8 mouse cellular contexts compared by ENCODE assay signal in the genomic region with DNA sequence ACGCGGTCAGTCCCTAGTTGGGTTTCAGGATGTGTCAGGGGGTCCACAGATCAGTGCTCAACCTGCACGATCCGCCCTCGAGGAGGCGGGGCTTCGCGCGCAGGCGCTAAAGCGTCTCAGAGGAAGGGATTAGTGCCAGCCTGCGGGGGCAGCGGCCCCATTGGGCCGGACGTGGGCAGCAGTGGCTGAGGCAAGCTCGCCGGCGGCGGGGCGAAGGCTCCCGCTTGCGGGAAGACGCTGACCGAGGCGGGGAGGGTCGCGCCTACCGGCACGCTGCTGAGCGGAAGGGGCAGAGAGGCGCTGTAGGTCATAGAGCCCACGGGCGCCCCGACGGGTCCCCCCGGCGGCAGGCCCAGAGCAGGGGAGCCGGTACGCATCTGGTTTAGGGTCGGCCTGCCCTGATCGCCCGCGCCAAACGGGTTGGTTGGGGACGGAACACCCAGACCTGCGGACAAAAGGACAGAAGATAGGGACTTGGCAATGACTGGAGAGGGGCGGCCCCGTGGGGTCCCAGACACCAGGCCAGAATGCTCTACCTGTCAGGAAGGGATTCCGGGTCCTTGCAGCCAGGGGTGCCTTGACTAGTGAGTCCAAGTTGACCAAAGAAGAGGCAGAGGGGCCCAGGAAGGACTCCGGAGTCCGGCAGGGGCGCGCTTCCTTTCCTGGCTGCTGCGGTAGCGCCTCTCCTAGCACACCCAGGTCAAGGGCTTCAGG. TPM values are rescaled to one million over a fixed set of nuclear protein-coding genes. Genes with fewer than 3 reads are reported as not detected.
DNase-seq lines count a peak whose midpoint lies in the region; ATAC-seq and TF ChIP-seq lines count a peak whose summit lies in the region.

No protein-coding gene starts in this region.

- no peak overlapping the region for H3K27ac ChIP-seq in ES-Bruce4 (ENCODE audit: insufficient read depth, low read length)
- no peak overlapping the region for H3K27ac ChIP-seq in hindbrain, embryonic 16.5 days (ENCODE audit: low read depth, low read length)
- H3K27ac ChIP-seq in liver, embryonic 13.5 days = no peak overlapping the region

- peak overlapping the region; percentile 74 for H3K4me2 ChIP-seq in hindbrain, embryonic 16.5 days (ENCODE audit: low read length)
- peak overlapping the region; percentile 62 for H3K4me2 ChIP-seq in liver, embryonic 13.5 days

- WGBS in hindbrain, embryonic 16.5 days = 5% methylated on average over 55 of the region's 55 CpGs
- WGBS in liver, embryonic 13.5 days (ENCODE audit: insufficient replicate concordance) = 5% methylated on average over 54 of the region's 55 CpGs

- H3K27me3 ChIP-seq in ES-Bruce4 (ENCODE audit: control insufficient read depth, insufficient read depth, low read length, poor library complexity, severe bottlenecking) = no peaks in the 10 kb centered on the region
- H3K27me3 ChIP-seq in hindbrain, embryonic 16.5 days (replicated peaks; ENCODE audit: control insufficient read depth, insufficient read depth, low read length) = peaks cover 3% of the 10 kb centered on the region
- H3K27me3 ChIP-seq in liver, embryonic 13.5 days = peaks cover 87% of the 10 kb centered on the region

- H3K4me1 ChIP-seq in ES-Bruce4 (ENCODE audit: control insufficient read depth, insufficient read depth, low read length) = no peaks in the 10 kb centered on the region
- peaks cover 3% of the 10 kb centered on the region; the same call in 1 of the 2 replicates for H3K4me1 ChIP-seq in hindbrain, embryonic 16.5 days (ENCODE audit: control insufficient read depth, insufficient read depth, low read depth, low read length)
- no peaks in the 10 kb centered on the region for H3K4me1 ChIP-seq in liver, embryonic 13.5 days (replicated peaks)

- peak overlapping the region; percentile 71 for H3K9ac ChIP-seq in ES-Bruce4 (ENCODE audit: low read depth, poor library complexity, severe bottlenecking)
- peak overlapping the region; percentile 63 for H3K9ac ChIP-seq in hindbrain, embryonic 16.5 days (ENCODE audit: low read depth, low read length)
- H3K9ac ChIP-seq in liver, embryonic 13.5 days = peak overlapping the region; percentile 45

- peak; percentile 36; the same call in 1 of the 2 replicates for ATAC-seq in frontal cortex, adult (ENCODE audit: low TSS enrichment)
- peak; percentile 63 for ATAC-seq in hindbrain, embryonic 16.5 days
- no peak for ATAC-seq in liver, embryonic 13.5 days (ENCODE audit: low read depth)

- no peak for TF ChIP-seq POLR2A in ES-Bruce4 (IDR thresholded peaks at IDR 0.05; ENCODE audit: insufficient read depth, low read length)

- TF ChIP-seq CTCF in ES-Bruce4 (IDR thresholded peaks at IDR 0.05; ENCODE audit: low read depth, low read length) = no peak

- no peaks in the 10 kb centered on the region for H3K9me3 ChIP-seq in ES-Bruce4 (replicated peaks; ENCODE audit: control insufficient read depth, insufficient read depth, low read length, poor library complexity, severe bottlenecking)
- H3K9me3 ChIP-seq in hindbrain, embryonic 16.5 days (ENCODE audit: control insufficient read depth, low read length) = no peaks in the 10 kb centered on the region
- H3K9me3 ChIP-seq in liver, embryonic 13.5 days (replicated peaks) = no peaks in the 10 kb centered on the region

- peak overlapping the region; percentile 62 for H3K4me3 ChIP-seq in ES-Bruce4 (ENCODE audit: low read depth, low read length)
- peak overlapping the region; percentile 49 for H3K4me3 ChIP-seq in hindbrain, embryonic 16.5 days (ENCODE audit: low read length)
- H3K4me3 ChIP-seq in liver, embryonic 13.5 days (replicated peaks) = peak overlapping the region; percentile 51

- no peaks in the 10 kb centered on the region for H3K36me3 ChIP-seq in ES-Bruce4 (ENCODE audit: control insufficient read depth, insufficient read depth, low read length, poor library complexity, severe bottlenecking)
- no peaks in the 10 kb centered on the region for H3K36me3 ChIP-seq in hindbrain, embryonic 16.5 days (ENCODE audit: control insufficient read depth, insufficient read depth, low read length)
- H3K36me3 ChIP-seq in liver, embryonic 13.5 days = no peaks in the 10 kb centered on the region

- TF ChIP-seq EP300 in ES-Bruce4 (IDR thresholded peaks at IDR 0.05; ENCODE audit: insufficient read depth, low read depth, low read length) = no peak

- no peak for DNase-seq in frontal cortex, postnatal 25 days (ENCODE audit: low spot score in 2 of 2)
- peak; percentile 81 for DNase-seq in embryo, embryonic 11 days
- no peak for DNase-seq in liver, embryonic 13.5 days
- peak; percentile 89 for DNase-seq in retina, postnatal 1 day
- no peak for DNase-seq in T-cell, adult 2 months (ENCODE audit: low spot score)

RNA-seq across cellular contexts. Expression of gene Spata20, which starts 5.2 kb away (rescaled TPM):
- polyA plus RNA-seq in ES-Bruce4 (2011; ENCODE audit: insufficient read depth, insufficient read length, low read depth, missing spikeins) = 1.4 TPM in 1 of 2 replicates, not detected in the other
- 0.64 and 0.81 TPM in 2 replicates for polyA plus RNA-seq in hindbrain, embryonic 16.5 days (2015; fragmentation: Nextera tagmentation; extraction: Ambion mirVana)
- polyA plus RNA-seq in liver, embryonic 13.5 days (2015; fragmentation: Nextera tagmentation; extraction: Ambion mirVana) = not detected in 2 replicates

RNA-seq across cellular contexts. Expression of gene Epn3, which starts 8.6 kb away (rescaled TPM):
- 2.7 and 2.9 TPM in 2 replicates for polyA plus RNA-seq in ES-Bruce4 (2011; ENCODE audit: insufficient read depth, insufficient read length, low read depth, missing spikeins)
- 2.8 and 3.0 TPM in 2 replicates for polyA plus RNA-seq in hindbrain, embryonic 16.5 days (2015; fragmentation: Nextera tagmentation; extraction: Ambion mirVana)
- 0.05 and 0.08 TPM in 2 replicates for polyA plus RNA-seq in liver, embryonic 13.5 days (2015; fragmentation: Nextera tagmentation; extraction: Ambion mirVana)

RNA-seq across cellular contexts. Expression of gene Cacna1g, which starts 17.2 kb away (rescaled TPM):
- 2.9 and 8.6 TPM in 2 replicates for polyA plus RNA-seq in ES-Bruce4 (2011; ENCODE audit: insufficient read depth, insufficient read length, low read depth, missing spikeins)
- polyA plus RNA-seq in hindbrain, embryonic 16.5 days (2015; fragmentation: Nextera tagmentation; extraction: Ambion mirVana) = 15.1 and 20.5 TPM in 2 replicates
- polyA plus RNA-seq in liver, embryonic 13.5 days (2015; fragmentation: Nextera tagmentation; extraction: Ambion mirVana) = 1.4 and 1.8 TPM in 2 replicates

RNA-seq across cellular contexts. Expression of gene Mycbpap, which starts 30.4 kb away (rescaled TPM):
- polyA plus RNA-seq in ES-Bruce4 (2011; ENCODE audit: insufficient read depth, insufficient read length, low read depth, missing spikeins) = 1.2 and 1.3 TPM in 2 replicates
- 3.7 and 5.5 TPM in 2 replicates for polyA plus RNA-seq in hindbrain, embryonic 16.5 days (2015; fragmentation: Nextera tagmentation; extraction: Ambion mirVana)
- polyA plus RNA-seq in liver, embryonic 13.5 days (2015; fragmentation: Nextera tagmentation; extraction: Ambion mirVana) = 0.05 and 0.19 TPM in 2 replicates

RNA-seq across cellular contexts. Expression of gene Rsad1, which starts 57.9 kb away (rescaled TPM):
- polyA plus RNA-seq in ES-Bruce4 (2011; ENCODE audit: insufficient read depth, insufficient read length, low read depth, missing spikeins) = 3.1 and 3.2 TPM in 2 replicates
- polyA plus RNA-seq in hindbrain, embryonic 16.5 days (2015; fragmentation: Nextera tagmentation; extraction: Ambion mirVana) = 10.0 and 11.7 TPM in 2 replicates
- 1.6 and 2.5 TPM in 2 replicates for polyA plus RNA-seq in liver, embryonic 13.5 days (2015; fragmentation: Nextera tagmentation; extraction: Ambion mirVana)

Comparison
In these comparisons a context has a peak if more than half of its experiments do, and no peak if none do; other contexts are left out.
1. DNase-seq: peak in embryo, embryonic 11 days (single experiment) and retina, postnatal 1 day (single experiment); none in frontal cortex, postnatal 25 days (0 of 2), liver, embryonic 13.5 days (single experiment) and T-cell, adult 2 months (single experiment).
2. Peak in every context shown above with its lines, with median percentiles within 50 percentile points of each other: H3K4me3 ChIP-seq and H3K9ac ChIP-seq.